Mouse (Mus musculus) ovary, postnatal 36 days (tissue): ENCODE measurements around the gene Bicdl1.

Source experiments
- DNase-seq: peaks from one replicate; pipeline ENCODE4 v3.0.0; 2022; ENCODE audit warnings: low spot score, mixed read lengths

The Bicdl1 gene

DNA sequence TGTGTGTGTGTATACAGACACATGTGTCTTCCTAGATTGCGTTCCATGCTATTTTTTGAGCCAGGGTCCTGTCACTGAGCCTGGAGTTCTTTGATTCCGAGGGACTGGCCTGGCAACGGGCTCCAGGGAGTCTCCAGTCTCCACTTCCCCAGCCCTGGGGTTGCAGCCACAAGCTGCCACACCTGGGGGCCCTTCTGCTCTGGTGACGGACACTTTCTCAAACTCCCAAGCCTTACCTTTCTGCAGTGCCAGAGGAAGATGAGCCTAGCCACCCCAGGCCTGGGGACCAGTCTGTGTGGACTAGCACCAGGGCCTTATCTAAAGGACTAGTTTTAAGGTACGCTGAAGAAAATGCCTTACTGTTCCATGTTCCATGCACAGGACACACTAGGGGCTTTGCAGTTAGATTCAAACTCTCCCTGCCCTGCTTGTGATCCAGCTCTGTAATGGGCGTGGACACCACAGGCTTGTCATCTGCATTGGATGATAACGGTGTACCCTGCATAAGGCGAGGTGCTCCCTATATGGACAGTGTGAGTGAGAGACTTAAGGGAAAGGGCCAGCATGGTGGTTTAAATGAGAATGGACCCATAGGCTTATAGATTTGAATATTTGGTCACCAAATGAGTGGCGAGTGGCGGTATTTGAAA, 105.1 kb downstream of the Bicdl1 start:
- no peak for DNase-seq

DNA sequence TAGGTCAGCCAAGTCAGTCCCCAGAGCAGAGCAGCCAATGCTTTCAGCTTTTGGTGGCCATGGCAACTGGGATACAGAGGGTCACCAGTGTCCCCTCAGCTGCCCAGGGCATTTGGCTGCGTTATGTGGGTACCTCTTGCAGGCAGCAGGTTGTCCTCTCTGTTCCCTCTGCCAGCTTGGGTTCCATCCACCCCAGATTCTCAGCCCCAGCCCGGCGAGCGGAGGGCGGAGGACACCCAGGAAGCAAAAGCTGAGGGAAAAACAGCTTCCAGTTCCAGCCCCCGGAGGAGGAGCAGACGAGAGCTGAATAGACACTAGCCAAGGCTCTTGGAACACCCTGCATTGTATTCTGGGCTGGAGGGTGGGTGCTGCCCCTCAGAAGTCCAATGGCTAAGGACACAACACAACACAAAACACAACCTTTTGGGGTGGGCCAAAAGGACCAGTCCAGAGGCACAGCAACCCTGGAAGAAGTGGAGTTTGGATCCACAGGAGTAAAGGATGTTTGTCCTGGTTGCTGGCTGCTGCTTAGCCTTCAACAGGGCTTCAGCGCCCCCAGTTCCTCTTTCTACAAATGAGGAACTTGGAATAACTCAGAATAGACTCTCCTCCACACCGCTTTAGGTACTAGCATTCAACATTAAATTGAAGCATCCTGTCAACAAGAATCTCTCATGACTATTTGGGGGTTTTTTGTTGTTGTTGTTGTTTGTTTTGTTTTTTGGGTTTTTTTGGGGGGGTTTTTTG, 107.6 kb downstream of the Bicdl1 start:
- no peak for DNase-seq

DNA sequence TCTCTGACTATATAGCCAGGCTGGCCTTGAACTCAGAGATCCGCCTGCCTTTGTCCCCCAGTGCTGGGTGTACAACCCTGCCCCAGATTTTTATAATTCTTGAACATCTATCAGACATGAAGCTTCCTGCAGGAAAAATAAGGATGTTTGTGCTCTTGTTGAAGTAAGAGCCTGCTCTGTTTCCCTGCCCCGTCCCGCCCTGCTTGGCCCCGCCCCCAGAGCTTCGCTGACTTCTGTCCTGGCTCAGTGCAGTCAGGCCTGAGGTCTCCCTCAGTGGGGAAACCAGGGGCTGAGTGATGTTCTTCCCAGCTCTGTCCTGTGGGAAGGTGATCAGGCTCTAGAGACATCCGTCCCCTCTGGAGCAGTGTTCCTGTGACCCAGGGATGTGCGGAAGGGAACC, 108.7 kb downstream of the Bicdl1 start:
- DNase-seq, result no peak

DNA sequence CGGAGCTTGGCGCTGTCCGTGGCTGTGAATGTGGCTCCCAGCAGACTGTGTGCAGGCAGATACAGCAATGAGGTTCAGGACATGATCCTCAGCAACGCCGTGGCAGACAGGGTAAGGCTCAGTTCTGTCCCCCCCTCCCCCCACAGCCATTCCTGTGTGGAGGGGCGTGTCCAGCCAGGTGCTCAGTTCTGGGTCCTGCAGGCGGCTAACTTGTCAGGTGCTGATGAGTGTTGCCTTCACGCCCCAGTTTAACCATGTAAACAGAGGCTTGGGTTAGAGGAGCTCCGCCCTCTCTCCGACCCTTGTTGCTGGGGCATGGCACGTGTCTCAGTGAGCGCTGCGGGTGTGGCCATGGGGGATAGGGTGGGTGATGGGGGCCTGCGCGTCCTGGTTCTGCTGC, 111.7 kb downstream of the Bicdl1 start:
- no peak for DNase-seq

DNA sequence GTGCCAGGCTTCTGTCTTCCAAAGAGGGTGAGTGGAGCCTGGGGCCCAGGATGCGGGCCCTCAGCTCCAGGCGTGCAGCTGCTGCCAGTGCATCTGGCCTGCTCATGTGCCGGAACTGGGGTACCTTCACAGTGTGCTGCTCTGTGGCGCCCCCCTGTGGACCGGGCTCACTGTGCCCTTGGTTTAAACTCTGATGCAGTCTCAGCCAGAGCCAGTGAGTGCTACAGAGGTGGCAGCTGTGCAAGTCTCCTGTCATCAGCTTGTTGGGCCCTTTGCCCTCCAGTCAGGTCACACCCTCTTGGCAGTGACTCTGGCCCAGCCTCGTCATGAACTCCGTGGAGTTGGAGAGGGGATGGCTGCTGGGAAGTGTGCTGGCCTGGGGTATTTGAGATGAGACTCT, 116.5 kb downstream of the Bicdl1 start:
- peak; percentile 31 for DNase-seq

DNA sequence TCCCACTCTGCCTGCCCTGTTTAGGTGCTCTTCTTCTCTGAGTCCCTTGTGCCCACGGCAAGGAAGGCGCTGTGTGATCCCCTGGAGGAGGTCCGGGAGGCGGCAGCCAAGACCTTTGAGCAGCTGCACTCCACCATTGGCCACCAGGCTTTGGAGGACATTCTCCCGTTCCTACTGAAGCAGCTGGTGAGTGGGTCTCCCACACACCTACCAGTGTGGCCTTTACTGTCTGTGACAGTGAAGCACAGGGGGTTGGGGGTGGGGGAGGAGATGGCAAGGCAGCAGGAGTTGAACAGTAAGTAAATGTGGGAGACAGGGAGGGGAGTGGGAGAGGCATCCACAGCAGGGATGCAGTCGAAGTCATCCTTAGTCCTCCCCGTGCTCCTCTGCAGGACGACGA, 118.1 kb downstream of the Bicdl1 start:
- DNase-seq, result no peak

DNA sequence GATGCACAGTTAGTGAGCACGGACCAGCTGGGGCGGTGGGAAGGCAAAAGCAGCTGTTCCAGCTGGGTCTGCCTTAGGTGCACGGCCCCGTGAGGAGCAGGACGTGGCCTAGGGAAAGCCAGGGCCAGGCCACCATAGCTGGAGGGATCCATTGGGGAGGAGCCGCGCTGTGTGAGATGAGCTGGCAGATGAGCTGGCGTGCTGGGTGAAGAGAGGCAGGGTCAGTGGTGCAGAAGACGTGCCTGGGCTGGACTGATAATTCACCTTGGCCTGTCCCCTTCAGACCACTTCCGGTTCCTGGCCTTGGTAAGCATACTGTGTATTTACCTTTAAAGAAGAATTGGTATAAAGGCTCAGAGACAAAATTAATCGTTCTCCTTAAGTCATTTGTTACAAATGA, 119.9 kb downstream of the Bicdl1 start:
- no peak for DNase-seq

DNA sequence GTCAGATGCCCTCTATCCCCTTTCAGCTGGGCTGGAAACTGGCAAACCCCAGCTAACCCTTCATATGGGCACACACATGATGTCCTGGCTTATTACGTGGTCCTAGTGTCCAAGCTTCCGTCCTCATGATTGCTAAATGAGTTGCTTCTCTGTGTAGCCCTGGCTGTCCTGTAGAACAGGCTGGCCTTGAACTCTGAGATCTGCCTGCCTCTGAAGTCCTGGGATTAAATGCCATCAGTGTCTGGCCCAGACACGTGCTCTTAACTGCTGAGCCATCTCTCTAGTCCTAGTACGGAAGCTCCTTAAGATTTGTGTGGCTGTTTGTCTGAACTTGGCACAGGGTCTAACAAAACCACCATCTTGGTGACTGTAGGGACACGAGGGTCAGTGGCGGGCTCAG, 127.9 kb downstream of the Bicdl1 start:
- DNase-seq, result no peak
